Mouse (Mus musculus) kidney, adult 18-20 months (tissue): Measurements from ENCODE around the gene Sfxn2.
"Not testable (repeated sequence)": the region's sequence is repeated elsewhere in the genome, so short reads cannot be mapped to it uniquely, and the experiment has no call there.

Experiments
- DNase-seq: peaks from one replicate; pipeline ENCODE4 v3.0.0; 2021

The Sfxn2 gene

DNA sequence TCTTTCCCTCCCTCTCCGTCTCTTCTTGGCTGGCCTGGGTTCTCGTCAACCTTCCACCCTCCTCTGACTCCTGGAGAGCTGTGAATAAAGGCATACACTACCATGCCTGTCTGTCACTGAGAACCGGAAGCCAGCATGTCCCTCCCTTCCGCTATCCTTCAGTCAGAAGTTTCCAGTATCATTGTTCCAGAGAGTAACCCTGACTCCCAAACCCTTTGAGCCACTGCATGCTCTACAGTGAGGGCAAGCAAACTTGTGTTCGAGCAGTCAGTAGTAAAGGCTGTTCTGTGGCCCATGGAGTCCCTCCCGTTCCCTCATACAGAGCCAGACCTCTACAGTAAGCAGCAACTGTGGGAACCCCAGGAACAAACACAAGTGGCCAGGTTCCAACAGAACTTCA lies 25.6 kb upstream of the Sfxn2 start:
- DNase-seq, result no peak

DNA sequence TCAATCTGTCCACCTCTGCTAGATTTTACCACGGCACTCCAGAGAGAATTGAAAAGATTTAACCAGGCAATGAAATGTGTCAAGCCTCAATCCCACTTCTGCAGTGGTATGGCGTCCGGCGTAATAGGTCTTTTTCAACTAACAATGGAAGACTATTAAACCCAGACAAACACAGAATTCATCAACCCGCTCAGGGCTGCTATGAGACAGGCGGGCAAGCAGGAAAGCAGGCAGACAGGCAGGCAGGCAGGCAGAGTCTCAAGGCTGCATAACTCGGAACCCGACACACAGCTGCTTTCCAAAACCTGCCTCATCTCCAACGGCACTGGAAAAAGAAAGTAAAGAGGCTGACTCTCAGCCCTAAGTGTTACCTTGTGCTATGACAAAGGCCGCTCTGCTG lies 25.1 kb upstream of the Sfxn2 start:
- no peak for DNase-seq

DNA sequence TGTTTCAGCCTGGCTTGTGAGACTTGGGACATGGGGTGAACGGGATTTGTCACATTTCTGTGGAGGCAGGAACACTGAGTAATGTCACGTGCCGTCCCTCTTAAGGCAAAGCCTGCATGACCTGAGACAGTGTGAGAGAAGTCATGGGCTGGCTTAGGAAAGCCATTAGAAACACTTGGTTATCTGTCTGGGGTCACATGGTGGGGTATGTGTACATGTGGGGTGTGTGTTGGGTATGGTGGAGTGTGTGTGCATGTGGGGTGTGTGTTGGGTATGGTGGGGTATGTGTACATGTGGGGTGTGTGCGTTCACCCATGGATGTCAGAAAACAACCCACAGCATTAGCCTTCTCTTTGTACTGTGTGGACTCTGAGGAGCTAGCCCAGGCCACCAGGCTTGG lies 22.8 kb upstream of the Sfxn2 start:
- no peak for DNase-seq

- no peak for DNase-seq
Measured at GRCm38 (mm10) chr19:46552496-46552895, 20.7 kb upstream of the Sfxn2 start.

DNA sequence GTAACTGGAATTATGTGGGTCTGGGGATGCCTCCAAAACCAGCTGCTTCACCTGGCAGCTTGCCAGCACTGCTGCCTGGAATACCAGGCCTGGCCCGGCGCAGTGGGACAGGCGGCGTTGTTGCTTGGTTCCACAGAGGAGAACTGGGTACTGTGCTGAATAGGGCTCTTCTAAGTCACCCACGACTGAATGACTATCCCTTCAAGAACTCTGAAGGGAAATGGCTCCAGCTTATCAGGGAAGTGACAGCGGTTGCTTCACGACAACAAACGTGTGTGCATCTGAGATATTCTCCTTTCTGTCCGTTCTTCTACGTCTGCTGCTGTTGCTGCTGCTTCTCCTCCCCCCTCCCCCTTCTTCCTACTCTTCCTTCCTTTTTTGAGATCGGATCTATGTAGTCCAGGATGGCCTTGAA lies 19.6 kb upstream of the Sfxn2 start:
- DNase-seq, result no peak

GRCm38 (mm10) chr19:46558009-46558408 lies 15.2 kb upstream of the Sfxn2 start:
- no peak for DNase-seq

DNA sequence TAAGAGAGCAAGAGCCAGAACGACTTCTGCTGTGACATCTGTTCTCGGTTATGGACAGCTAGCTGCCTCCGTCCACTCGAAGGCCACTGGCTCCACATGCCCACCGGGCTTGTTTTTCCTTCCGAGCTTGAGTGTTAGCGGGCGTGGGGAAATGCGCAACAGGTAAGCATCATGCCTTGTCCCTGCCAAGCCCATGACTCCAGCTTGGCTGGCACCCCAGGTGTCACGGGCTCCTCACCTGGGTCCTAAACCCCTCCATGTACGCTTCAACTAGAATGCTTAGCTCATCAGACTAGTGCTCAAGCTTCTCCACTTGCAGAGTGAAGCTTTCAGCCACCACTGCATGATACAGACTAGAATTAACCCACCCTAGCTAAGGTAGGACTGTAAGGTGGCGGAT lies 14.5 kb upstream of the Sfxn2 start:
- DNase-seq, result peak; percentile 50

GRCm38 (mm10) chr19:46562132-46562531 lies 11.0 kb upstream of the Sfxn2 start:
- DNase-seq, result peak; percentile 59

GRCm38 (mm10) chr19:46562581-46563515 lies 10.3 kb upstream of the Sfxn2 start:
- DNase-seq, result no peak

- DNase-seq, result no peak
Measured at GRCm38 (mm10) chr19:46563603-46564002, 9.6 kb upstream of the Sfxn2 start.

GRCm38 (mm10) chr19:46564043-46564462 lies 9.1 kb upstream of the Sfxn2 start:
- no peak for DNase-seq

DNA sequence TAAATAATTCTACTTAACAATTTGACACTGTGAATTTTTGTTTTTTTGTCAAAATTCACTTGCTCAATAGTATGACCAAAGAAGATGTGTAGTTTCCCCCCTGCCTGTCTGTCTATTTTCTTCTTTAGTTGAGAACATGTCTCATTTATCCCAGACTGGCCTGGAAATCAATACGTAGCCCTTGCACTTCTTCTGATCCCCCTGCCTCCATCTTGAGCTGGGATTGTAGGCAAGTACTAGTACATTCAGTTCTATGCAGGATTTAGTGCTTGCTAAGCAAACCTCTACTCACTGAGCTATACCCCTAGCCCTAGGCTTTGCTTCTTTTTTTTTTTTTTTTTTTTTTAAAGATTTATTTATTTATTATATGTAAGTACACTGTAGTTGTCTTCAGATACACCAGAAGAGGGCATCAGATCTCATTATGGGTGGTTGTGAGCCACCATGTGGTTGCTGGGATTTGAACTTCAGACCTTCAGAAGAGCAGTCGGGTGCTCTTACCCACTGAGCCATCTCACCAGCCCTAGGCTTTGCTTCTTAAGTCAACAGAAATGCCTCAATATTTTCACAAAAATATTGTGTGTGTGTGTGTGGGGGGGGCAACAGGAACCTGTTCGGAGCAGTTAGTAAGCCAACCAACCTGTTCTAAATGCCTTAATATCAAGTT lies 1.8 kb upstream of the Sfxn2 start:
- not testable (repeated sequence) for DNase-seq

DNA sequence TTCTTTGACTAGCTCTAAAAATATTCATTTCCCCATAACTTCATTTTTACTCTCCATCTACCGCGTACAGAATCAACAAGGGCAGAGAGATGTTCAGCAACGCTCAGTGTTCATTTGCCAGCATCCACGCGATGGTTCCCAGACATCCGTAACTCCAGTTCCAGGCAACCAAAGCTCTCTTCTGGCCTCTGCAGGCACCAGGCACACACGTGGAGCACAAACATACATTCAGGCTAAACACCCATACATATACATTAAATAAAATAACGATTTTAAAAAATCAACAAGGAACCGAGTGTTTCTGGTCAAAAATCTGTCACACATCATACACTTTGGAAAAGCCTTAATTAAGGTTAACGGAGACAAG lies 1.3 kb upstream of the Sfxn2 start:
- DNase-seq, result no peak

- no peak for DNase-seq
Measured at GRCm38 (mm10) chr19:46572548-46572947, 617 bp upstream of the Sfxn2 start.

GRCm38 (mm10) chr19:46573990-46574389 lies 825 bp downstream of the Sfxn2 start:
- no peak for DNase-seq

DNA sequence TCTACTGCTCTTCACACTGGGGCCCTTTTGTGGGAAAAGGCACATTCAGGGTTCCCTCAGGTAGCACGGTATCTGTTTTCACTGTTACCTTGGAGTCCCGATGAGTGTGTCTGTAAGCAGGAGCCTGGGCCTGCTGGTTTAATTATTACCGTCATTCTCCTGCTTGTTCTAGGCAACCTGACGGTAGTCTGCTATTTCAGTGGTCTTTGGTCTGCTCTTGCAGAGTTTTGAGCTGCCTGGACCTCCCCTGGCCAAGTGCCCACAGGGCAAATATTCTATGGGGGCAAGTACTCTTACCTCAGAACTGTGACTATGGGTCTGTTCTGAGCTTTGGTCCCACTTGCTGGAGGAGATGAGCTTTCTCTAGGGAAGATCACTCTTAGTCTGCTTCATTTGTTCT lies 2.0 kb downstream of the Sfxn2 start:
- DNase-seq, result peak; percentile 72

GRCm38 (mm10) chr19:46587823-46588508 lies 14.8 kb downstream of the Sfxn2 start:
- peak; percentile 87 for DNase-seq

DNA sequence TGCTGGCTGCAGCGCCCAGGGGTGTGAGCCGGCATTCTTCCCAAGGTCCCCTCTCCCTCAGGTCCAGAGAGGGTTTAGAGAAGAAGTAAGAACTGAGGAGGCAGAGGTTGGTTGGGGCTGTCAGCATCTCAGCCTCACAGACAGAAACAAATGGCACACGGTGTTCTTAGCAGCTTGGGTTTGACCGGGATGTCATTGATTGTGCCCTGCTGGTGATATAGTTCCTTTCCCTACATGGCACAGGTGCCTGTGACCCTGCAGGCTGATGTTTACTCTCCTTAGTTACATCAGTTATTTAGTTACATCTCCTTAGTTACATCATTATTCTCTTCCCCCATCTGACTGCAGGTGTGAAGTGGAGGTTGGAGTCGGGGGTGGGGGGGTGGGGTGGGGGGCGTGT lies 18.4 kb downstream of the Sfxn2 start:
- no peak for DNase-seq

DNA sequence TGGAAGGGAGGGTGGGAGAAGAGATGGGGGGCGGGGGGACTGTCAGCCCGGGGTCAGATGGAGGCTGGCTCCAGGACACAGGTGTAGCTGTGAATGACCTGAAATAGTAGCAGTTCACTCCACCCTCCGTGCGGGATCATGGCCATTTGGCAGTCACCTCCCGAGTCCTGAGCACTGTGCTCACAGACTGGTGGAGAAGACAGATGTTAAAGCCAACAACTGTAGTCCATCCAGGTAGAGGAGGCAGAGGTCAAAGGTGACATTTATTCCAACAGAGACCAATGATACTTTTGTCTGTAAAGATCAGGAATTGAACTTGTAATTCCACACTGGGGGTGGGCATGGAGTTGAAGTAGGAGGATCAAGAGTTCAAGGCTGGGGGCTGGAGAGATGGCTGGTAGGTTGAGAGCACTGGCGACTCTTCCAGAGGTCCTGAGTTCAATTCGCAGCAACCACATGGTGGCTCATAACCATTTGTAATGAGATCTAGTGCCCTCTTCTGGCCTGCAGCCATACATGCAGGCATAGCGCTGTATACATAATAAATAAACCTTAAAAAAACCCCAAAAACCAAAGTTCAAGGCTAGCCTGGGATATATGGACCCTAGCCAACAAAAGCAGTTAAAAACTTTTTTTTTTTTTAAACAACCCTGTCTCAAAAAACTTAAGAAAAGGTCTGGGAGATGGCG lies 19.7 kb downstream of the Sfxn2 start:
- DNase-seq, result no peak

DNA sequence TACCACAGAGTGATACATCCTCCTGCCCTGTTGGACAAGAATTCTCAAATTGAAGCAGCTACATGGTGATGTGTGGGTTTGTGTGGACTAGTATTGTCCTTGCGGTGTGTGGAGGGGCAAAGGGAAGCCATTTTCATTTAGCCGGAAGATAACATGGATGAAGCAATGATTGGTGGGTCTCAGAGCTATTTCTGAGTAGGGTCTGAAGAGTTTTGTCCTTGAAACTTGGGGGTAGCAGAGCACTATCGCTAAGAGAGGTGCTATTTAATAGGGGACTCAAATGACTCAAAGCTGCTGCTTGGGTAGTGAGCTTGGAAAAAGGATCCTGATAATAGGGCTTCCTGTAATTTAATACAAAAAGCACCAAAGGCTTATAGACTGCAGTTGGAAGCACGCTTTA lies 25.0 kb downstream of the Sfxn2 start:
- DNase-seq, result no peak

DNA sequence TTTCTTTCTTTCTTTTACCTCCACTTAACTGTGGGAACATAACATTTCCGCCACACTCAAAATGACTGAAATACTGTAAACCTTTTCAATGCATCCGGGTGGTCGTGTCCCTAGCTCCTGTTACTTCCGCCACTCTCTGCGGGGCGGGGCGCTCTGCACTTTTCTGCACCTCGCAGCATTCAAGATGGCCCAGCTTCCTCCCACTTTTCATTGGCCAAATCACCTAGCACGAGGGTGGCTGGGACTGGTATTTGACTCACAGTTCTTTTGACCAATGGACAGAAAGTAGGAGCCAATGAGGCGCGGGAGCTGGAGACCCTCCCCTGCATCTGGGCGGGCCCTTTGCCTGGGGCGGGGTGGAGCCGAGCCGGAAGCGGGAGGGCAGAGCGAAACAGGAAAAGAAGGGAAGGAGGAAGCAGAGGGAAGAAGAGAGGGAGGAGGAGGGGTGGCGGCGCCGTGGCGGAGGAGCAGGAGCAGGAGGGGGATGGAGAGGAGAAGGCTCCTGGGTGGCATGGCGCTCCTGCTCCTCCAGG lies 25.6 kb downstream of the Sfxn2 start, which contains the start of gene Wbp1l:
Gene Wbp1l (plus strand): TSS at position 365 of the 533 bp plus-strand sequence.
- DNase-seq, result peak; percentile 96

- DNase-seq, result peak; percentile 56
Measured at GRCm38 (mm10) chr19:46599375-46600256, 26.5 kb downstream of the Sfxn2 start.
